Mouse (Mus musculus) large intestine, adult 2 months (tissue): ENCODE results near the gene Wdr53. TPM values are rescaled to one million over a fixed set of nuclear protein-coding genes. Genes with fewer than 3 reads are reported as not detected.
"Not testable (repeated sequence)": the region's sequence is repeated elsewhere in the genome, so short reads cannot be mapped to it uniquely, and the experiment has no call there.

Experiments used
- DNase-seq: peaks from one replicate; pipeline ENCODE4 v3.0.0-alpha.2; 2012; ENCODE audit warnings: low read depth, low spot score
- WGBS: fragments of 180-500 bp; shearing (Covaris S2); methylation state at CpG from one replicate; pipeline ENCODE4 v1.1.7; 2018; 5-methylcytosine and 5-hydroxymethylcytosine counted together
- polyA plus RNA-seq: library from polyadenylated mRNA; depleted of rRNA; stranded (reverse); fragments of >200 nt; gene quantifications from 2 replicates; pipeline ENCODE4 v1.2.3, GENCODE M21; 2012; rRNA removed

Gene Wdr53
- polyA plus RNA-seq, result 3.7 and 3.9 TPM in 2 replicates

- peak; percentile 90 for DNase-seq
- WGBS, result under 1% methylated on average over 48 of the region's 48 CpGs
Measured at GRCm38 (mm10) chr16:32246952-32247370, at the start of gene Wdr53, which contains the start of gene Fbxo45. Gene Wdr53 (plus strand): TSS chr16:32247227. Gene Fbxo45 (minus strand): TSS chr16:32247158.

GRCm38 (mm10) chr16:32200256-32201003, 46.6 kb upstream of the Wdr53 start:
- no peak for DNase-seq
- 60% methylated on average over 21 of the region's 21 CpGs for WGBS

GRCm38 (mm10) chr16:32201004-32201325, 46.1 kb upstream of the Wdr53 start:
- WGBS, result 42% methylated on average over 9 of the region's 9 CpGs
- no peak for DNase-seq

- 68% methylated on average over 6 of the region's 6 CpGs for WGBS
- no peak for DNase-seq
Measured at GRCm38 (mm10) chr16:32202681-32203080, 44.3 kb upstream of the Wdr53 start.

GRCm38 (mm10) chr16:32204902-32205301, 42.1 kb upstream of the Wdr53 start:
- 50% methylated on average over 3 of the region's 3 CpGs for WGBS
- DNase-seq, result no peak

- no peak for DNase-seq
Measured at GRCm38 (mm10) chr16:32214156-32214555, 32.9 kb upstream of the Wdr53 start.

GRCm38 (mm10) chr16:32214804-32215576, 32.0 kb upstream of the Wdr53 start:
- WGBS, result 70% methylated on average over 17 of the region's 17 CpGs
- no peak for DNase-seq

GRCm38 (mm10) chr16:32221803-32222202, 25.2 kb upstream of the Wdr53 start:
- 82% methylated on average over 4 of the region's 4 CpGs for WGBS
- no peak for DNase-seq

GRCm38 (mm10) chr16:32222399-32222798, 24.6 kb upstream of the Wdr53 start:
- DNase-seq, result no peak

- 70% methylated on average over 3 of the region's 3 CpGs for WGBS
- not testable (repeated sequence) for DNase-seq
Measured at GRCm38 (mm10) chr16:32232050-32232449, 15.0 kb upstream of the Wdr53 start.

GRCm38 (mm10) chr16:32237930-32238680, 8.9 kb upstream of the Wdr53 start:
- WGBS, result 91% methylated on average over 19 of the region's 19 CpGs
- no peak for DNase-seq

GRCm38 (mm10) chr16:32239428-32240312, 7.4 kb upstream of the Wdr53 start:
- 94% methylated on average over 2 of the region's 2 CpGs for WGBS
- DNase-seq, result no peak

- WGBS, result 90% methylated on average over 3 of the region's 3 CpGs
- DNase-seq, result no peak
Measured at GRCm38 (mm10) chr16:32243901-32244300, 3.1 kb upstream of the Wdr53 start.

GRCm38 (mm10) chr16:32246351-32246791, 656 bp upstream of the Wdr53 start:
- no peak for DNase-seq
- under 1% methylated on average over 41 of the region's 41 CpGs for WGBS

- not testable (repeated sequence) for DNase-seq
Measured at GRCm38 (mm10) chr16:32264225-32264624, 17.2 kb downstream of the Wdr53 start.

GRCm38 (mm10) chr16:32271291-32271690, 24.3 kb downstream of the Wdr53 start, which contains the start of gene Smco1:
Gene Smco1 (plus strand): TSS chr16:32271468.
- DNase-seq, result no peak
- 83% methylated on average over 11 of the region's 11 CpGs for WGBS

More at GRCm38 (mm10) chr16:32264225-32264624, 17.2 kb downstream of the Wdr53 start:
- 97% methylated on average over 2 of the region's 2 CpGs for WGBS

GRCm38 (mm10) chr16:32273338-32273737, 26.3 kb downstream of the Wdr53 start:
- 60% methylated on average over 9 of the region's 9 CpGs for WGBS
- no peak for DNase-seq

- 87% methylated on average over 6 of the region's 6 CpGs for WGBS
- no peak for DNase-seq
Measured at GRCm38 (mm10) chr16:32275041-32275440, 28.0 kb downstream of the Wdr53 start.

- no peak for DNase-seq
- 71% methylated on average over 1 of the region's 1 CpGs for WGBS
Measured at GRCm38 (mm10) chr16:32275830-32276229, 28.8 kb downstream of the Wdr53 start.
